Mouse (Mus musculus): ENCODE measurements around the gene Gm19668.
"Not testable (repeated sequence)": the region's sequence is repeated elsewhere in the genome, so short reads cannot be mapped to it uniquely, and the experiment has no call there.

Gm19668 gene

GRCm38 (mm10) chr10:77769727-77770126 lies 29.2 kb downstream of the Gm19668 start:
- no peak for DNase-seq

GRCm38 (mm10) chr10:77759582-77759981 lies 39.4 kb downstream of the Gm19668 start, which contains the start of gene Gm3233:
Gm3233 (minus strand) TSS chr10:77759682.
- DNase-seq, result not testable (repeated sequence)

- DNase-seq, result no peak
Observed at GRCm38 (mm10) chr10:77753448-77753847, 45.5 kb downstream of the Gm19668 start.

GRCm38 (mm10) chr10:77752312-77752711 lies 46.6 kb downstream of the Gm19668 start:
- not testable (repeated sequence) for DNase-seq

GRCm38 (mm10) chr10:77751254-77751653 lies 47.7 kb downstream of the Gm19668 start, which contains the start of gene Gm9736:
Gm9736 (minus strand) TSS chr10:77751354.
- DNase-seq, result not testable (repeated sequence)

- DNase-seq, result not testable (repeated sequence)
Observed at GRCm38 (mm10) chr10:77750686-77751085, 48.2 kb downstream of the Gm19668 start.
